Mouse (Mus musculus): ENCODE measurements around the gene Scgb1b18. TPM values are rescaled to one million over a fixed set of nuclear protein-coding genes. Genes with fewer than 3 reads are reported as not detected.
"Not testable (repeated sequence)": the region's sequence is repeated elsewhere in the genome, so short reads cannot be mapped to it uniquely, and the experiment has no call there.

Gene Scgb1b18
- not detected in 2 replicates for polyA plus RNA-seq (2015; fragmentation: Nextera tagmentation; extraction: Ambion mirVana)

DNA sequence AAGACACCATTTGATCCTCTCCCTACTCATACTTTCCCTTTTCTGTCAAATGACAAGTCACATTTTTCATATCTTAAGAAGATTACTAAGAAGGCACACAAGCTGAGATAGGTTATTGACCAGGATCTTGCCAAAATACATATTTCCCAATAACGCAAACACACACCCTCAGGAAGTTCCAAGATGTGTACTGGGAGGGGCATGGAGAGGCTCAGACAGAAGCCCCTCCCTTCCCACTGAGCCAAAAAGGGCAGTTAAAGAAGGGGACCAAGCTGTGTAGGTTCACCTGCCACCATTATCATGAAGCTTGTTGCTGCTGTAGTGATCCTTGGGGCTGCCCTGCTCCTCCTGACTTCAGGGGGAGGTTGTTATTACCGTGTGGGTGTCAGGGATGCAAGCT is at the start of gene Scgb1b18:
TSS of gene Scgb1b18 (plus strand) at position 301 of the 400 bp plus-strand sequence.
- no CpG with 5 or more reads among the region's 2 CpGs for WGBS
- H3K9me3 ChIP-seq; H3K9ac ChIP-seq; H3K27ac ChIP-seq (replicated peaks); ATAC-seq (ENCODE audit: low read depth); H3K36me3 ChIP-seq; H3K4me2 ChIP-seq; H3K27me3 ChIP-seq; H3K4me3 ChIP-seq; H3K4me1 ChIP-seq (replicated peaks): not testable (repeated sequence)

DNA sequence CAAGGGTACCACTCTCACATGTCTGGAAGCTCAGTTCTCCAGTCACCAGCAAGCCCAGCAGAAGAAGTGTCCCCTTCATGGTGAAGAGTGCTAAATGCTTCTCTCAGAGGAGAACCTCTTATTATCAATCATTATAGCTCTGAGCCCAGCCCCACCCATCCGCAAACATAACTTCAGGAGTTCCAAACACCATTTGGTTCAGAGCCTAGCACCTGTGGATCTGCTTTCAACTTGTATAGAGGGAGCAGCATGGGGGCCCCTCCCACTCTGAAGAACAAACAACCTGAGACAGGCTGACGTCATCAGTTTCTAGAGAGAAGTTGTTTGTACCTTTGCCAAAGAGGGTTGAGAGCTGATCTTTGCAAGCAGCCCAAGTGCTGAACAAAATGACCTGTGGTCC is 11.6 kb upstream of the Scgb1b18 start, which contains the start of gene Scgb2b18:
TSS of gene Scgb2b18 (minus strand) at position 101 of the 400 bp plus-strand sequence.
- ATAC-seq (ENCODE audit: low read depth); H3K4me2 ChIP-seq: not testable (repeated sequence)

More for the DNA sequence above, 11.6 kb upstream of the Scgb1b18 start, which contains the start of gene Scgb2b18:
- H3K4me3 ChIP-seq; H3K4me1 ChIP-seq (replicated peaks); H3K9me3 ChIP-seq; H3K27me3 ChIP-seq; H3K36me3 ChIP-seq; H3K27ac ChIP-seq (replicated peaks); H3K9ac ChIP-seq: not testable (repeated sequence)
- 87% methylated on average over 2 of the region's 2 CpGs for WGBS

Other genes with a start within 250 kb of the Scgb1b18 start
- gene Scgb2b17, start 129.0 kb upstream of the Scgb1b18 start, polyA plus RNA-seq (2015; fragmentation: Nextera tagmentation; extraction: Ambion mirVana), result not detected in 2 replicates
- gene Scgb1b17, start 122.1 kb upstream of the Scgb1b18 start, polyA plus RNA-seq (2015; fragmentation: Nextera tagmentation; extraction: Ambion mirVana), result not detected in 2 replicates
- gene Scgb2b18, start 11.7 kb upstream of the Scgb1b18 start, polyA plus RNA-seq (2015; fragmentation: Nextera tagmentation; extraction: Ambion mirVana), result not detected in 2 replicates
- not detected in 2 replicates for gene Scgb2b19, start 94.8 kb downstream of the Scgb1b18 start, polyA plus RNA-seq (2015; fragmentation: Nextera tagmentation; extraction: Ambion mirVana)
- not detected in 2 replicates for gene Scgb1b19, start 101.7 kb downstream of the Scgb1b18 start, polyA plus RNA-seq (2015; fragmentation: Nextera tagmentation; extraction: Ambion mirVana)
- not detected in 2 replicates for gene Scgb2b20, start 180.8 kb downstream of the Scgb1b18 start, polyA plus RNA-seq (2015; fragmentation: Nextera tagmentation; extraction: Ambion mirVana)
- gene Scgb1b20, start 187.7 kb downstream of the Scgb1b18 start, polyA plus RNA-seq (2015; fragmentation: Nextera tagmentation; extraction: Ambion mirVana), result not detected in 2 replicates

Data from neural tube, embryonic 13.5 days (tissue).